Mouse (Mus musculus) heart, adult 8-10 months (tissue): Measurements from ENCODE around the gene Trim8. TPM values are rescaled to one million over a fixed set of nuclear protein-coding genes. Genes with fewer than 3 reads are reported as not detected.
A peak's percentile ranks its signal among the peaks of the same experiment; 100 is the strongest.

ENCODE experiments used
- DNase-seq: peaks from one replicate; pipeline ENCODE4 v3.0.0; 2022; ENCODE audit warnings: low spot score
- total RNA-seq, 4 experiments: library from RNA; stranded (reverse); gene quantifications; 2 replicates each; pipeline ENCODE4 v1.2.4; 2022

Gene Trim8
- total RNA-seq, 4 experiments from 2014 or later: 31.5 to 38.8 (median 37.6) TPM

DNA sequence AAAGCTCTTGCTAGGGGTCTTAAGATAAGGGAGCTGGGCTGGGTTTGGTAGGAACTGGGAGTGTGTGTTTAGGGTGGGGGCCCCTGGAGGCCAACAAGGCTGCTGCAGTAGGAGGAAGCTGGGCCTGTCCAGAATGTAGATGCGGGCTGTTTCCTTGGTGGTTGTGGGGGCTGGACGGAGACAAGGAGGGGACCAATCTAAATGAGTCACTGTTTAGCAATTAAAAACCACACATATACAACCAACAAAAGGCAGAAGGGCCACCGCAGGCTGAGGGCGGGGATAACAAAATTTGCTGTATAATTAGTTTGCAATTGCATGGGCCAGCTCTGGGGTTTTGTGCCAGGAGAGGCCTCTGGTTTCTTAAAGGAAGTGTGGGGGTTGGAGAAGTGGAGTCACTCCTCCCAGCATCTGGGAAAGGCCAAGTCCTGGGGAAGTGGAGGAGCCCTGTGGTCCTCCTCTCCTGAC, 2.6 kb downstream of the Trim8 start:
- no peak for DNase-seq

DNA sequence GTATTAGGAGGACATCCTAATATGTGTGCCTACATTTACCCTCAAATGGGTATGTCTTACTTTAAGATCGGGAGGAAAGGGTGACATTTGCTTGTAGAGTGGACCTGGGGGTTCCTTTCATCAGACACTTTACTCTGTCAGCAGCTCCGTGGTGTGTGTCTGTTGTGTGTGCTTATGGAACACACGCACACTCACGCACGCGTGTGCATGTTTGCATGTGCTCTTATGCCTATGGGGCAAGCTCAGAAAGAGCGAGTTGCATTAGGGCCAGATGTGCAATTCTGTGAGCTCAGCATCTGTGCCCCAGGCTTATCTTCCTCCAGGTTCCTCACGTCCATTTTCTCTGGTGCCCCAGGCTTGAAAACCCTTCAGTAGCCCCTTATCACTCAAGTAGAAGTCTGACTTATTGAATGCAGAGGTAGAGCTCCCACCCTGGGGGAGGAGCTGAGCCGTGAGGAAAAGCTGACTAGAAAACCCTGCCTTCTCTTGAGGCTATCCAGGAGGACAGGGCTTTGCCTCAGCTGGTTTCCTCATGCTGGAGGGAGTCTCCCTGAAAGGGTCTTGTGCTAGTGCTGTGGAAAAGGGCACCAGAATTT, 3.4 kb downstream of the Trim8 start:
- DNase-seq: no peak

DNA sequence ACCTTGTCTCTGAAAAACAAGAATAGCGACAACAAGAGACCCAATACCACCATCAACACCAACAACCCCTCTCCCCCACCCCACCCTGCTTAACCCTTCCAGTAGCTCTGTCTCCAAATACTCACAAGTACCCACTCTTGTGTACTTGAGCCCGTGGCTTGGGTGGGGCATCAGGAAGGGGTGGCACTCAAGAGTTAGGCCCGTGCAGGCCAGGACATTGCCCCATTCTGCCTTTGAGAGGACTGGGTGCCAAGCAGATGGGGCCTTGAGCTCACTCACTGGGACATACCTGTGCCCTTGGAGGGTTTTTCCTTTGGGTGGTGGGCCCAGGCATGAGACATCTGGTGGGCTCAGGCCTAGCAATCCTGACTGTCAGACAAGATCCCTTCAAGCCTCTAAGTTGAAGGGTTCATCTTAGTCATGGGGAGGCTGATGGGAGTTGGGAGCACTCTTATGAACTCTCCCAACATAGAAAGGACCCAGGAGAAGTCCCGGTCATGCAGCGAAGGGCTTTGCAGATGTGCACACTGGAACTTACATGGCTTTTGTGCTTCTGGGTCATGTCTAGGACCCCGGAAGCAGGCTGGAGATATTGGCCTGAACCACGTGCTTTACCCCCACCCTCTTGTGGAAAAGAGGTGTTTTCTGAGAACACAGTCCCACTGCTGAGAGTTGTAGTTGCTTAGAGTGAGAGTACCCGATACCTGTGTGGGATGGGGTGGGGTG, 4.3 kb downstream of the Trim8 start:
- DNase-seq: no peak

DNA sequence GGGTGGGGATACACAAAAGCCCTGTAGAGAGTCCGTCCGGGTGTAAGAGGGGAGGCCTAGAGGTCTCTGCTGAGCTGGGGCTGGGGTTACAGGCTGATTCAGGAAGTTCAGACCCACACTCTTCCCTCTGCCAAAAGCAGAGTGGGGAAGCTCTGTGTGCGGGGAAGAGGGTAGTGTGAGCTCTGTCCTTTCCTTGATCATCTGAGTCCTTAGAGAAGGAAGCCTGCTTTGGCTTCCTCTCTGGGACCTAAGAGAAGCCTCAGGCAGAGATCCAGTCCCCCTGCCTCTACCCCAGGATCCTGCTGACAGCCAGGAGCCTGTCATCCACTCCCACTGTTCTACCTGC, 4.8 kb downstream of the Trim8 start:
- no peak for DNase-seq

DNA sequence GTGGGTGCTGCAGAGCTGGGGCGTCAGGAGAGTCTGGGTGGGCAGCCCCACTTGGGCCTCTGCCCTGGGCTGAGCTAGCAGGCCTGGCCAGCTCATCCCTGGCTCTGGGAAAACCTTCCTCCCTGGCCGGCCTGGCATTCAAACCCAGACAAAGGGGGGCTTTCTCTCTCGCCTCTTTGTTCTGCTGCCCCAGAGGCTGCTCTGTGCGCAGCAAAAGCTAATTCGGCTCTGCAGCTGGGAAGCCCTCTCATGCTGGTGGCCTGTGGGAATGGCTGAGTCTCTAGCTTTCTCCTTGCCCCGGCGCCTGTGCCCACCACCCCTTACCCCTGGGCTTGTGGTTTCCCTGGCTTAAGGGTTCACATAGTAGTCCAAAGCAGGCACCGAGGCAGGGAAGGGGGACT, 5.7 kb downstream of the Trim8 start:
- DNase-seq: no peak

DNA sequence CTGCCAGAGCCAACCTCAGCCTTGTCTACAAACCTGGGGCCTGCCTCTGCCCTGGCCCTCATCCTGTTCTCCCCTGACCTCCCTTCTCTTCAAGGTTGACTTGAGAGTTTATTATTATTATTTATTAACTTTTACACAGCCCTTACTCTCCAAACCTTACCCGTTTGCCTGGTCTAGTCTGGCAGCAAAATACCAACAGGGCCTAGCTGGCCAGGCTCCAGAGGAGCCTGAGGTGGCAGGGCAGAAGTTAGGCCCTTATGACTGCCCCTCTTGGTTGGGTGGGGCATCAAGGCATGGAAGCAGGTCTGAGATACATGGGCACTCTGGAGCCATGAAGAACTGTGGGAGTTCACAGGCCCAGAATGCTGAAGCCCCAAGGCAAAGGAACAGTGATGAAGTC, 6.3 kb downstream of the Trim8 start:
- no peak for DNase-seq

DNA sequence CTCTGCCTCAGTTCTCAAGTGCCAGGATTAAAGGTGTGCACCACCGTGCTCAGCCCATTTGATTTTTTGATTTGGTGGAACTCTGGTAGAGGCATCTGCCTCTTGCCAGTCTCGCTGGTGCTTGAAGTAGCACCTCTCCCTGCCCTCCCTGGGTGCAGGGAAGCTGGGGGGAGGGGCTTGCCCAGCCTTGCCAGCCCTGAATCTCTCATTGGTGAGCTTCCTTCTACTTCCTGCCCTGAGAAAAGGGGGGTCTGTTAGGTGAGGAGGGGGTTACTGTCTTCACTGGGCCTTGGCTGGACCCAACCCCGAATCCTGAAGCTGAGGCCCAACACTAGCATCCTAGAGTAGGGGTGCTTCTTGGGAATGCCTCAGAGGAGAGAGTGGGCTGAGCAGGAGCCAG, 7.2 kb downstream of the Trim8 start:
- no peak for DNase-seq

DNA sequence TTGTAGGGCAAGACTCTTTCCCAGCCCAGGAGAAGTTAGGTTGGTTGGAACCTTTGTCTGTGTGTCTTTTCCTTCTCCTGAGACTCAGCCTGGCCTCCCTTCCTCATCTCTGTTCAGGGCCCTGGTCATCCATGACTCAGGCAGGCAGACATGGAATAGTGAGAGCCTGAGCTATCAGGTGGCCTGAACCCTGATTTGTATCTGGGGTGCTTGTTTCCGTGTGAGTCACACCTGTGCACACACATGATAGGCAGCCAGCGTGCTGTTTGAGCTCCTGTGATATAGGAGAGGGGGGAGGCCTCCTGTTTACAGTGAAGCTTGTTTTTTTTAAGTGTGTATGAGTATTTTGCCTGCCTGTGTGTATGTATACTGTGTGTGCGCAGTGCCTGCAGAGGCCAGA, 7.7 kb downstream of the Trim8 start:
- no peak for DNase-seq

DNA sequence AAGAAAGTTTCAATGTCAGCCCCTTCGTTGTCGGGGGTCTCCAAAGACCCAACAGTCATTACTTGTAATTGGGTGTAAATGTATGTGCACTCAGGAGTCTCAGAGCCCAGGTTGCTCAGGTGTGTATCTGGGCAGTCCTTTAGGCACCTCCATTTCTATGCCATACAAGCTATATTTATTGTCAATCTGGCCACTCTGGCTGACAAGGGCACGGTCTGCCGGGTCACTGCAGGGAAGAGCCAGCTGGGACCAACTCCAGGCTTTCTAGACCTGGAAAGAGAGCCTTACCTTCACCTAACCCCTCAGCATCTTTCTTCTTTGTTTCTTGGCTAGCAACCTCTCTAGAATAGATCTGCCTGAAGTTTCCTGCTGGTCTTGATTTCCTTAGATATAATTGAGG, 8.2 kb downstream of the Trim8 start:
- no peak for DNase-seq

DNA sequence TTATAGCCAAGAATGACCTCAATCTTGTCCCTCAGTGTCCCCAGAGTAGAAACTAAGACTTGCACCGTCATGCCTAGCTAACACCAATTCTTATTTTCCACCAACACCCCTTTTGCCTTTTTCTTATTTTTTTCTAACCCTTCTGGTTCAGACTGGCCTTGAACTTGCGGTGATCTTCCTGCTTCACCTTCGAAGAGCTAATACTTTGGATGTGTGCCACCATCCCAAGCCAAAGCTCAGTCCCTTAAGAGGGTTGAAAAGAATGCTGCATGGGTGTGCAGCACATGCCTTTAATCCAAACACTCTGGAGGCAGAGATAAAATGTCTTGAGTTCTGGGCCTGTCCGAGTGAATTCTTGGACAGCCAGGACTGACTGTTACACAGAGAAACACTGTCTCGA, 8.9 kb downstream of the Trim8 start:
- DNase-seq: no peak

DNA sequence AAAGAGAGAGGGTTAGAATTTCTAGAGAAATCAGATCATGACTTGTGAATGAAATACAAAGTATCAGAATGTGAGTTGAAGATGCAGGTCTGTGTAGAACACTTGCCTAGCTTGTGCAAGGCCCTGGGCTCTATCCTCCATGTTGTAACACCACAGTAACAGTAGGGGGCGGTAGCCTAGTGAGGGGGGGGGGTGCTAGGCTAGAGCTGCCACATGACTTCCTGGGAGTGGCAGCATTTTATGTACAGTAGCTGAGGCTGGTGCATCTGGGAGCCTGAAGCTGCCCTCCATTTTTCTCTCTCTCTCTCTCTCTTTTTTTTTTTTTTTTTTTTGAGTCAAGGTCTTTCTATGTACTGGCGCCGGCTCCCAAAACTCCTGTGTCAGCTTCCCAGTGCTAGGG, 9.3 kb downstream of the Trim8 start:
- no peak for DNase-seq

DNA sequence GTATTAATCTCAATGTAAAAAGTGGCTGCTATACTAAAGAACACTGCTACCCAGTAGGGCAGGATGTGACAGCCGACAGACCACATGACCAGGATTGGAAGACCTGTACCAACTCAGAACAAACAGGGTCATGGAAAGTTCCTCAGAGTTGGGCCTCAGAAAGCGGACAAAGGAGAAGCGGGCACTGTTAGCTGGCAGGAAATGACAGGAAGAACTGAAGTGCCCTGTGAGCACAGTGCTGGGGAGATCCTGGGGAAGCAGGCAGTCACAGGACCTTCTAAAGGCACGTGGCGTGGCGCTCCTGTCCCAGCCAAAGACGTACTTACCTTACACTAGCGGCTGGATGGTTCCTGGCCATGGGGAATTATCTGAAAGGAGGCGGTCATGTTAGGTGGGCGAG, 9.8 kb downstream of the Trim8 start:
- peak; percentile 69 for DNase-seq

DNA sequence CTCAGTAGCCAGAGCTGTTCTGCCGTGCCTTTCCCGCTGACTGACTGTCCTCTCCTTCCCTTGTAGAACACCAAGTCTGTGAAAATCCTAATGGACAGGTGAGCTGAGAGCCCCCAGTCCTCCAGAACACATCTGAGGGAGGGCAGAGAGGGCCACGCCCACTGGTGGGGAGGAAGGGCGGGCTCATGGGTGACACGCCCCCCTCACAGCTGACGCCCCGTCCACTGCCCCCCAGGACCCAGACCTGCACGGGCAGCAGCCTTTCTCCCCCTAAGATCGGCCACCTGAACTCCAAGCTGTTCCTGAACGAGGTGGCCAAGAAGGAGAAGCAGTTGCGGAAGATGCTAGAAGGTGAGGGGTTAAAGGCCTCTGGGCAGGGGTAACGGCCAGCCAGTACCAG, 12.9 kb downstream of the Trim8 start:
- no peak for DNase-seq

DNA sequence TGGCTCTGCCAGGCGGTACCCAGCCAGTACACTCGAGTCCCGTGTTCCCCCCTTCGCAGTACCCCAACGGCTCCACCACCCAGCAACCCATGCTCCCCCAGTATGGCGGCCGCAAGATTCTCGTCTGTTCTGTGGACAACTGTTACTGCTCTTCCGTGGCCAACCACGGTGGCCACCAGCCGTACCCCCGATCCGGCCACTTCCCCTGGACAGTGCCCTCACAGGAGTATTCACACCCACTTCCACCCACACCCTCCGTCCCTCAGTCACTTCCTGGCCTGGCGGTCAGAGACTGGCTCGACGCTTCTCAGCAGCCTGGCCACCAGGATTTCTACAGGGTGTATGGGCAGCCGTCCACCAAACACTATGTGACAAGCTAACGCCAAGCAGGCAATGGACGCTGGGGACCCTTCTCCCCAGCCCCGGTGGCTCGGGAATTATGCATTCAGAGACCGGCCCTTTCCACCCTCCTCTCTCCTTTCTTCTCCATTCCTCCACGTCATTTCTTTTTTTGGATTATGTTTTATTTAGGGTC, 13.9 kb downstream of the Trim8 start:
- no peak for DNase-seq

DNA sequence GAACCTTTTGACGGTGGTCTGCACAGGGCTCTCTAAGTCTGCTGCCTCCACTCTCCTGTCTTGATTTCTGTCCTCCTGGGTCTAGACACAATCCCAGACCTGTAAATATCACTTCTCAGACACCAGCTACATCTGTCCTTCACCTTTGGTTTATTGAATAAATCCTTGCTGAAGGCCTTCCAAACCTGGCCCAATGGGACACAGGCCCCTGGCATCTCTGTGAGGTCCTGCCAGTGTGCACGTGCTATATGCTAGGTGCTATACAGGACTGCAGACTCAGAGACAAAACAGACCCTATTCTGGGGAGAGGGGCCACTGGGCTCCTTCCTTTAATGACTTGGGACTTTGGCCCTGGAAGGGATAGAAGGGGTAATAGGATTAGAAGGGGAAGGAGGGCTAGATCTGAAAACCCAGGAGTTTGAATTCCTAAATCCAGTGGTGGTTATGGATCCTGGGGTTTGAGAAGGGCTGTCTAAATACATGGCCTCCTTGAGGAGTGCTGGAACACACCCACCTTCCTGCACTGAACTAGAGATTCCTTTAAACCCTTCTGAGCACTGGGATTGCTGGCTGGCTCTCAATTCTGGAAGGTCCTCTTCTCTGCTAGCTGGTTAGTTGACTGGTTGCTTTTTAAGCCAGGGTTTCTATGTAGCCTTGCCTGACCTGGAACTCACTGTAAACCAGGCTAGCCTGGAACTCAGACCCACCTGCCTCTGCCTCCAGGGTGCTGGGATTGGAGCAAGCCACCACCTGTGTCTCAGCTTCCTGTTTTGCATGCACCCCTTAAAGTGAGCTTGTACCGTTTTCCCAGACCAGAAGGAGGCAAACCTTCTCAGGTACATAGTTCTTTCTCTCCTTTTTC, 15.4 kb downstream of the Trim8 start:
- no peak for DNase-seq

DNA sequence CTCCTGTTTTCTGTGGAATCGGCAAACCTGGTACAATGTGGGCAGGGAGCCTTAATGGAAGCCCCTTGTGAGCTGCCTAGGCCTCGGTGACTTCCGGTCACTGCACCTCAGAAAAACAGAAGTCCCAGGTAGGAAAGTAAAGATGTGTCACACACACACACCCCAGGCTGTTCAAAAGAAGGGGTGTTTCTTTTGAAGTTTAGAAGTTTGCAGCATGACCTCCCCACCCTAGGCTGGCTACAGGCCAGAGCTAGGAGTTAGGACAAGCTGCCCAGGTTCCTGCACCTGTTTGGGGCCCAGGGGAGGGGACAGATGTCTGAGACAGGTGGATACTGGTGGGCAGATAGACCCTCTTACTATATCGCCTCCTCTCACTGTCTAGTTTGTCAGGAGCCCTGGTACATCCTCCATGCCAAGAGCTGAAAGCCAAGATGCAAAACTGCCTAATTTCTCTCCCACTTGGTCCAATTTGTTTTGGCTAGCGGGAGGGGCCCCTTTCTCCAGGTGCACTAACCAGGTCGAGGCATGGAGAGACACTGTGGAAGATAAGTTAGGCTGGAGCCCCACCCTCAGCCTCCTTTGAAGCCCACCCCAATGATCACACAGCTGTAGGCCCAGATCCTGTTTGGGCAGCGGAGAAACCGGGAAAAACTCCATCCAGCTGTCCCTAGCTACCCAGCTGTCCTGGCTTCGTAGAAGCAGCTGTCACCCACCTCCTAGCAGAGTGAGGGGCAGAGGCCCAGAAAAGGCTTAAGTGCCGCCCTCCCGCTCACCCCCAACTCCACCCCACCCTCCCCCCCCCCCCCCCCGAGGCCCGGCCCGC, 16.2 kb downstream of the Trim8 start:
- no peak for DNase-seq

DNA sequence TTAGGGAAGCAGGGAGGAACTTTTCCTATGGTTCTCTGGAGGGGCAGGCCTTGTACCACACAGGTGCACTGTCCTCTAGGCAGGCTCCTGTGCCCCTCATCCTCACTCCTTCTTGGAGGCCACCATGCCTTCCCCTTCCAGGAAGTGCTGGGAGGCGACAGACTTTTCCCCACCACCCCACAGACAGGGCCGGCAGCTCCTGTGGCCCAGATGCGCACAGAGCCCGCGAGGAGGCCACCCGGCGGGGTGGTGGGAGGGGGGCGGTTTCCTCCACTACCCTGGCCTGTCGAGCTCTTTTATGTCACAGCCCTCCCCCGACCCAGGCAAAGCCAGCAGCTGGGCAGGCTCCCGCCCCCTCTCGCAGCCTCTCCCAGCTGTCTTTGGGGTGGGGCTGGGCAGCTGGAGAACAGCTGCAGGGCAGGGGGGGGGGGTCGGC, 16.9 kb downstream of the Trim8 start:
- DNase-seq: no peak

DNA sequence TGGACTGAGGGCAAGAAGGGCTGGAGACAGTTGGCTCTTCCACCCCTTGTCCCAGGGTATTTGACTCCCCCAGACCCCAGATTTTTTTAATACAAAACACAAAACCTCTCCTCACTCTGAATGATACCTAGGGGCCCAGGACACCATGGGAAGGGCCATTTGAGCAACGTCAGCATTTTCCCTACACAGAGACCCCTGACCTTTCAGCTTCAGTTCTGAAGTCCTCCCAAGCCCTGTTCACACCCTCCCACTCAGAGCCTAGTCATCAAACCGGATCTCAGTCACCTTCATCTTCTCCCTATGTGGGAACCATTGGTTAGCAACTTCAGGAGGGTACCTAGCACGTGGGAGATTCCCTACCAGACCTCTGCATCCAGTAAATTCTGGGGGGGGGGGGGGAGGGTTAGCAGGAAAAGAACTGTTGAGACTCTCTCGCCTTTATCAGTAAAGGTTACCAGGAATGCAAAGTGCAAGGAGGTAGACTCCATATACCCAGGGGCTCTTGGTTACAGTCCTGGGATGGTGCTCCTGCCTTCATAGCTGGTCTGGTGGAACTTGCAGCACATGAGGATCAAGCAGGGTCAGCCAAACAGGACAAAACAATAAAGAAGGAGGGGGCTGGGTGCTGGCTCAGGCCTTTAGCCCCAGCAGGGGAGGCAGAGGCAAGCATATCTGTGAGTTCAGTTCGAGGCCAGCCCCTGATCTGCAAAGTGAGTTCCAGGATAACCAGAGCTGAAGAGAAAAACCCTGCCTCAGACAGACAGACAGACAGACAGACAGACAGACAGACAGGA, 17.5 kb downstream of the Trim8 start:
- DNase-seq: no peak

DNA sequence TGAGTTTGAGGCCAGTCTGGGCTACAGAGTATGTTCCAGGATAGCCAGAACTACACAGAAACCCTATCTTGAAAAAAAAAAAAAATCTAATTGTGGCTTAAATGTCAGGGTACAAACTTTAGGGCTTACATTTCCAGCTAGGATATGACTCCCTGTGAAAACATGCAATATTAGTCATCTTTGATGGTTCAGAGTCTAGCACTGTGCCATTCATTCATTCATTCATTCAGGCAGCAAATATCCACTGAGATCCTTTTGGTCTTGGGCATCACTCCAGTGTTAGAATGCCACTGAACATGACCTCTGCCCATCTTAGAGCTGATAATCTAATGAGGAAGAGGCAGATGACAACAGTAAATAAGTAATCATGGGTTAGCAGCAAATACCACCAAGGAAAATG, 20.2 kb downstream of the Trim8 start:
- DNase-seq: no peak

DNA sequence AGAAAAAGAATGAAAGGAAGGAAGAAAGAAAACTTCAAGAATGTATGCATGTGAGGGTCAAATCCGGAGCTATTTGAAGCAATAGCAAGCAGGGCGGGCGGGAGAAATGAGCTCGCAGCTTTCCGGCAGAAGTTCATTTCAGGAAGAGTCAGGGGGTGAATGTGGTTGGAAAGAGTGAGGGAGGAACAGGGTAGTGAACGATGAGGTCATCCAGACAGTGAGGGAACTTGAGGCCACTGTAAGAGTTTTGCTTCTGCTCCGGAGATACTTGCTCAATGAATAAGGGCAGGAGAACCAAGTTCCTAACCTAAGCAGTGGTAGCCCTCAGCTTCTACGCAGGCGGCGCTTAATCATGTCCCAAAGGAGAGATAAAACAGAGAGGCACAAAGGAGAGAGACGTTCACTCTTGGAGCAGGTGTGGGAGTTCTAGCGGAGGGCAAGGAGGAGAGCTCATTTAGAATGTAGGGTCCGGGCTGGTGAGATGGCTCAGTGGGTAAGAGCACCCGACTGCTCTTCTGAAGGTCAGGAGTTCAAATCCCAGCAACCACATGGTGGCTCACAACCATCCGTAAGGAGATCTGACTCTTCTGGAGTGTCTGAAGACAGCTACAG, 21.0 kb downstream of the Trim8 start:
- no peak for DNase-seq
